Mouse (Mus musculus): ENCODE measurements around the gene Armc12. TPM values are rescaled to one million over a fixed set of nuclear protein-coding genes. Genes with fewer than 3 reads are reported as not detected.

Armc12 gene
- total and polyA plus RNA-seq, 3 experiments, result not detected

GRCm38 (mm10) chr17:28532557-28532956 is 2.0 kb downstream of the Armc12 start:
- DNase-seq (ENCODE audit: low spot score) (no peak), ATAC-seq (ENCODE audit: extremely low read depth, insufficient number of reproducible peaks, low FRiP score, poor library complexity, severe bottlenecking) (no peak)
- Histone ChIP-seq H3K36me3 (replicated peaks) (no peaks in the 10 kb centered on the region), H3K4me1 (ENCODE audit: insufficient read depth, low read depth, low read length) (peaks cover 6% of the 10 kb centered on the region), H3K27me3 (ENCODE audit: insufficient read depth, low read length) (peaks cover 26% of the 10 kb centered on the region), H3K4me3 (ENCODE audit: low read depth, low read length) (no peak overlapping the region), H3K9me3 (replicated peaks) (no peaks in the 10 kb centered on the region)
- TF ChIP-seq POLR2AphosphoS5 (IDR thresholded peaks at IDR 0.05; ENCODE audit: insufficient replicate concordance, low read depth, low read length), result no peak
- no peak for TF ChIP-seq CTCF (IDR thresholded peaks at IDR 0.05; ENCODE audit: low read depth, low read length)
- TF ChIP-seq TAL1 (conservative IDR thresholded peaks at IDR 0.05; ENCODE audit: low read depth, low read length), result no peak
- no peak for TF ChIP-seq GATA1 (IDR thresholded peaks at IDR 0.05; ENCODE audit: borderline replicate concordance, low read length)
- TF ChIP-seq GATA2 (IDR thresholded peaks at IDR 0.05; ENCODE audit: borderline replicate concordance, low read depth, low read length), result no peak

GRCm38 (mm10) chr17:28533327-28533726 is 2.7 kb downstream of the Armc12 start:
- 0 out of 2 replicates have a peak, but pooled peaks cover 3% of the 10 kb centered on the region for H3K9me3 ChIP-seq (replicated peaks)
- no peak for TF ChIP-seq CTCF (IDR thresholded peaks at IDR 0.05; ENCODE audit: low read depth, low read length)
- TF ChIP-seq GATA2 (IDR thresholded peaks at IDR 0.05; ENCODE audit: borderline replicate concordance, low read depth, low read length), result no peak
- no peak for TF ChIP-seq TAL1 (conservative IDR thresholded peaks at IDR 0.05; ENCODE audit: low read depth, low read length)
- TF ChIP-seq POLR2AphosphoS5 (IDR thresholded peaks at IDR 0.05; ENCODE audit: insufficient replicate concordance, low read depth, low read length), result no peak
- TF ChIP-seq GATA1 (IDR thresholded peaks at IDR 0.05; ENCODE audit: borderline replicate concordance, low read length), result no peak
- DNase-seq (ENCODE audit: low spot score) (no peak), ATAC-seq (ENCODE audit: extremely low read depth, insufficient number of reproducible peaks, low FRiP score, poor library complexity, severe bottlenecking) (no peak)
- no peak overlapping the region for H3K4me3 ChIP-seq (ENCODE audit: low read depth, low read length)
- H3K36me3 ChIP-seq (replicated peaks), result no peaks in the 10 kb centered on the region
- H3K4me1 ChIP-seq (ENCODE audit: insufficient read depth, low read depth, low read length), result peaks cover 2% of the 10 kb centered on the region
- H3K27me3 ChIP-seq (ENCODE audit: insufficient read depth, low read length), result peaks cover 24% of the 10 kb centered on the region

GRCm38 (mm10) chr17:28537881-28538280 is 7.3 kb downstream of the Armc12 start:
- DNase-seq (ENCODE audit: low spot score) (no peak), ATAC-seq (ENCODE audit: extremely low read depth, insufficient number of reproducible peaks, low FRiP score, poor library complexity, severe bottlenecking) (no peak)
- Histone ChIP-seq H3K9me3 (replicated peaks) (peaks cover 17% of the 10 kb centered on the region), H3K4me1 (ENCODE audit: insufficient read depth, low read depth, low read length) (no peaks in the 10 kb centered on the region), H3K36me3 (replicated peaks) (no peaks in the 10 kb centered on the region), H3K4me3 (ENCODE audit: low read depth, low read length) (no peak overlapping the region), H3K27me3 (ENCODE audit: insufficient read depth, low read length) (peaks cover 12% of the 10 kb centered on the region)
- no peak for TF ChIP-seq TAL1 (conservative IDR thresholded peaks at IDR 0.05; ENCODE audit: low read depth, low read length)
- TF ChIP-seq GATA2 (IDR thresholded peaks at IDR 0.05; ENCODE audit: borderline replicate concordance, low read depth, low read length), result no peak
- no peak for TF ChIP-seq GATA1 (IDR thresholded peaks at IDR 0.05; ENCODE audit: borderline replicate concordance, low read length)
- TF ChIP-seq POLR2AphosphoS5 (IDR thresholded peaks at IDR 0.05; ENCODE audit: insufficient replicate concordance, low read depth, low read length), result no peak
- no peak for TF ChIP-seq CTCF (IDR thresholded peaks at IDR 0.05; ENCODE audit: low read depth, low read length)

- DNase-seq (ENCODE audit: low spot score) (no peak), ATAC-seq (ENCODE audit: extremely low read depth, insufficient number of reproducible peaks, low FRiP score, poor library complexity, severe bottlenecking) (no peak)
- no peaks in the 10 kb centered on the region for H3K36me3 ChIP-seq (replicated peaks)
Measured at GRCm38 (mm10) chr17:28546925-28547324, 16.3 kb downstream of the Armc12 start.

GRCm38 (mm10) chr17:28548550-28548949 is 17.9 kb downstream of the Armc12 start:
- no peaks in the 10 kb centered on the region for H3K9me3 ChIP-seq (replicated peaks)
- no peak for ATAC-seq (ENCODE audit: extremely low read depth, insufficient number of reproducible peaks, low FRiP score, poor library complexity, severe bottlenecking)
- no peak overlapping the region for H3K4me3 ChIP-seq (ENCODE audit: low read depth, low read length)
- no peak for TF ChIP-seq GATA2 (IDR thresholded peaks at IDR 0.05; ENCODE audit: borderline replicate concordance, low read depth, low read length)
- no peak for TF ChIP-seq TAL1 (conservative IDR thresholded peaks at IDR 0.05; ENCODE audit: low read depth, low read length)
- no peak for TF ChIP-seq CTCF (IDR thresholded peaks at IDR 0.05; ENCODE audit: low read depth, low read length)
- TF ChIP-seq GATA1 (IDR thresholded peaks at IDR 0.05; ENCODE audit: borderline replicate concordance, low read length), result no peak
- no peak for TF ChIP-seq POLR2AphosphoS5 (IDR thresholded peaks at IDR 0.05; ENCODE audit: insufficient replicate concordance, low read depth, low read length)
- H3K36me3 ChIP-seq (replicated peaks), result no peaks in the 10 kb centered on the region
- peaks cover 3% of the 10 kb centered on the region; the same call in 1 of the 2 replicates for H3K4me1 ChIP-seq (ENCODE audit: insufficient read depth, low read depth, low read length)
- H3K27me3 ChIP-seq (ENCODE audit: insufficient read depth, low read length), result peaks cover 27% of the 10 kb centered on the region
- no peak for DNase-seq (ENCODE audit: low spot score)

More at GRCm38 (mm10) chr17:28546925-28547324, 16.3 kb downstream of the Armc12 start:
- peaks cover 27% of the 10 kb centered on the region for H3K27me3 ChIP-seq (ENCODE audit: insufficient read depth, low read length)
- H3K9me3 ChIP-seq (replicated peaks), result peaks cover under 1% of the 10 kb centered on the region
- H3K4me1 ChIP-seq (ENCODE audit: insufficient read depth, low read depth, low read length), result no peaks in the 10 kb centered on the region
- H3K4me3 ChIP-seq (ENCODE audit: low read depth, low read length), result no peak overlapping the region
- no peak for TF ChIP-seq POLR2AphosphoS5 (IDR thresholded peaks at IDR 0.05; ENCODE audit: insufficient replicate concordance, low read depth, low read length)
- TF ChIP-seq TAL1 (conservative IDR thresholded peaks at IDR 0.05; ENCODE audit: low read depth, low read length), result no peak
- no peak for TF ChIP-seq GATA1 (IDR thresholded peaks at IDR 0.05; ENCODE audit: borderline replicate concordance, low read length)
- no peak for TF ChIP-seq GATA2 (IDR thresholded peaks at IDR 0.05; ENCODE audit: borderline replicate concordance, low read depth, low read length)
- no peak for TF ChIP-seq CTCF (IDR thresholded peaks at IDR 0.05; ENCODE audit: low read depth, low read length)

GRCm38 (mm10) chr17:28549111-28549510 is 18.5 kb downstream of the Armc12 start, which contains the start of gene Clpsl2:
Gene Clpsl2, plus strand, starts transcription at chr17:28549411.
- no peak for TF ChIP-seq GATA1 (IDR thresholded peaks at IDR 0.05; ENCODE audit: borderline replicate concordance, low read length)
- TF ChIP-seq POLR2AphosphoS5 (IDR thresholded peaks at IDR 0.05; ENCODE audit: insufficient replicate concordance, low read depth, low read length), result no peak
- no peak for TF ChIP-seq GATA2 (IDR thresholded peaks at IDR 0.05; ENCODE audit: borderline replicate concordance, low read depth, low read length)
- no peak for TF ChIP-seq CTCF (IDR thresholded peaks at IDR 0.05; ENCODE audit: low read depth, low read length)
- no peak for TF ChIP-seq TAL1 (conservative IDR thresholded peaks at IDR 0.05; ENCODE audit: low read depth, low read length)
- Histone ChIP-seq H3K36me3 (replicated peaks) (no peaks in the 10 kb centered on the region), H3K4me3 (ENCODE audit: low read depth, low read length) (peak within 1 kb of the TSS; percentile 3; the same call in 1 of the 2 replicates), H3K9me3 (replicated peaks) (no peaks in the 10 kb centered on the region), H3K4me1 (ENCODE audit: insufficient read depth, low read depth, low read length) (peaks cover 3% of the 10 kb centered on the region; the same call in 1 of the 2 replicates), H3K27me3 (ENCODE audit: insufficient read depth, low read length) (peaks cover 27% of the 10 kb centered on the region)
- ATAC-seq (ENCODE audit: extremely low read depth, insufficient number of reproducible peaks, low FRiP score, poor library complexity, severe bottlenecking) (no peak), DNase-seq (ENCODE audit: low spot score) (no peak)
